Mouse (Mus musculus): ENCODE results near the gene Rhog. TPM values are rescaled to one million over a fixed set of nuclear protein-coding genes. Genes with fewer than 3 reads are reported as not detected.
A peak's percentile ranks its signal among the peaks of the same experiment; 100 is the strongest.

Rhog gene
- total RNA-seq, 1 experiment from 2014 or later, result 34.9 TPM

DNA sequence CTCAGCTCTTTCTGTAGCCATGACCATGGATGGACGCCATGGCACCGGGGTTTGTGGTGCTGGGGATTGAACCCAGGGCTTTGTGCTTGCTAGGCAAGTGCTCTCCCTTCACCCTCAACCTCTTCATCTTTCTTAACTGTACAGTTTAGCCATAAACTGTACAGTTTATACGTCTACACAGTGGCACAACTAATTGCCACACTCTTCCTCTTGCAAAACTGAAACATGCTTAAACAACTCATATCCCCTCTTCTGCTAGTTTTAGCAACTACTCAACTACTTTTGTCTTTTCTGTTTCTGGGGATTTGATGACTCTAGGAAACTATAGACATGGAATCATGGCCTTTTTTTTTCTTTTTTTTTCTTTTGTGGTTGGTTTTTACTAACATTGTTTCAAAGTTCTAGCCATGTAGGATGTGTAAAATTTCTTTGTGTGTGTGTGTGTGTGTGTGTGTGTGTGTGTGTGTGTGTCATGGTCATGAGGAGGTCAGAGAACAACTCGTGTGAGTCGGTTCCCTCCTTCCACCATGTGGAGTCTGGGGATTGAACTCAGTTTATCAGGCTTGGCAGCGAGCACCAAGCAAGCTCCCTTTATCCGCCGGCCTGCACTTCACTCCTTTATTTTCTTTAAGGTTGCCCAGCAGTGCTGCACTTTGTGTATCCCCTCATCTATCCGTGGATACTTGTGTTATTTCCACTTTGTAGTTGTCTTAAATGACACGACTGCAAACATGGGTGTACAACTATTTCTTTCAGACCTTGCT is 4.0 kb upstream of the Rhog start:
- ATAC-seq (replicated peaks in 1 of 2; ENCODE audit: insufficient read depth in 1 of 2, low FRiP score in 2 of 2, low TSS enrichment in 1 of 2, low read depth in 1 of 2, poor library complexity in 2 of 2, severe bottlenecking in 2 of 2), result peak in 1 of 2 experiments; percentile 38; a peak in 1 of 4 replicates

DNA sequence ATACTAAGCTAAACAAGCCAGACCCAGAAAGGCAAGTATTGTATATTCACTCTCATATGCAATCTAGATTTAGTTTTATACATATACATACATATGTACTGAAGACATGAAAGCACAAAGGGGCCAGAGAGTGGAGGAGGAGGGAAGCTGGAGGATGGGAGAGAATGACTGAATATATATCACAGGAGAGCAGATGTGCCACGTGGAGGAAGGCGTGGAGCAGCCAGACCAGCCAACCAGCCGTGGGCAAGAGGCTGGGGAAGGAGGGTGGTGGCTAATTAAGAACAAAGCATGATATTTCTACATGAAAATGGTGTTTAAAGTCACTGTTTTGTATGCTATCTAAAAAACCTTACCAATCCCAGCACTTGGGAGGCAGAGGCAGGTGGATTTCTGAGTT is 2.9 kb upstream of the Rhog start:
- no peak for ATAC-seq (replicated peaks in 1 of 2; ENCODE audit: insufficient read depth in 1 of 2, low FRiP score in 2 of 2, low TSS enrichment in 1 of 2, low read depth in 1 of 2, poor library complexity in 2 of 2, severe bottlenecking in 2 of 2)

DNA sequence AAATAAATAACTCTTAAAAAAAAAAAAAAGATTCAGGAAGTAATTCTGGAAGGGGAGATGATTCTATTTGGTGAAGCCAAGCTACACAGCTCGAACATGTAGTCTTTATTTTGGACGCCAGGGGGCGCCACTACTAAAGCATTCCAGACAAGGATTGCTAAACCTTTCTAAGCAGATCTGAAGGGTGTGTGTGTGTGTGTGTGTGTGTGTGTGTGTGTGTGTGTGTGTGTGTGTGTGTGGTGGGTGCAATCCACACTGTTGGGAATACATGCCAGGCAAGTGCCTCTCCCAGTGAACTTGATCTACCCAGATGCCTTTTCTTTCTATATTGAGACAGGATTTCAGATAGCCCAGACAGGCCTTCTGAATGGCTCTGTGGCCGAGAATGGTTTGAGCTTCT is 2.3 kb upstream of the Rhog start:
- ATAC-seq (replicated peaks in 1 of 2; ENCODE audit: insufficient read depth in 1 of 2, low FRiP score in 2 of 2, low TSS enrichment in 1 of 2, low read depth in 1 of 2, poor library complexity in 2 of 2, severe bottlenecking in 2 of 2), result peak; percentile 68 to 74; a peak in 2 of 4 replicates

DNA sequence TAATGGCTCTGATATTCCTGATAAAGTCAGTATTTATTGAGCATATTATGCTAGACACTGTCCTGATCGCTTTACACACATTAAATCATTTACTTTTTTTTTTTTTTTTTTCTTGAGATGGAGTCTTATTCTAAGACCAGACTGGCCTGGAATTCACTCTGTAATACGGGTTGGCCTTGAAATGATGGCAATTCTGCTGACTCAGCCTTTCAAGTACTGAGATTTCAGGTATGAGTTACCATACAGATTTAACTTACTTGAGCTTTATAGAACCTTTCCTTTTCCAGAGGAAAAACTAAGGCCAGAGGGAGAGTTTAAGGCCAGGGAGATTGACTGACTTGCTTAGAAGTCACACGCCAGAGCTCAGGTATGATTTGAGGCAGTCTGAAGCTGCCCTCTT is 782 bp upstream of the Rhog start:
- no peak for ATAC-seq (replicated peaks in 1 of 2; ENCODE audit: insufficient read depth in 1 of 2, low FRiP score in 2 of 2, low TSS enrichment in 1 of 2, low read depth in 1 of 2, poor library complexity in 2 of 2, severe bottlenecking in 2 of 2)

DNA sequence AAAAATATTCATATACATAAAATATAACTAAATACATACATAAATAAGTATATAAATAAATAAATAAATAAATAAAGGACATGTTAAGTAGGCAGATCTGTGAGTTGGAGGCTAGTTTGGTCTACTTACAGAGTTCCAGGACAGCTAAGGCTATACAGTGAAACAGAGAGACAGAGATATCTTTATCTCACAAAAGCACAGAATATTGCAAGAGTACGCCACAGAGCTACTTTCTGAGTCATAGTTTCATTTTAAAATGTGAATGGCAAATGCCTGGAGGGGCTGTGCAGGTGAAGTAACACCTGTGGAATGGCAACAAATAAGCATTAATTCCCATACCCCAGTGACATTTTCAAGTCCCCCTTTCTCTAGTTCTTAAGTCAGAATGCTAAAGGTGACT is 2.2 kb downstream of the Rhog start:
- no peak for ATAC-seq (replicated peaks in 1 of 2; ENCODE audit: insufficient read depth in 1 of 2, low FRiP score in 2 of 2, low TSS enrichment in 1 of 2, low read depth in 1 of 2, poor library complexity in 2 of 2, severe bottlenecking in 2 of 2)

DNA sequence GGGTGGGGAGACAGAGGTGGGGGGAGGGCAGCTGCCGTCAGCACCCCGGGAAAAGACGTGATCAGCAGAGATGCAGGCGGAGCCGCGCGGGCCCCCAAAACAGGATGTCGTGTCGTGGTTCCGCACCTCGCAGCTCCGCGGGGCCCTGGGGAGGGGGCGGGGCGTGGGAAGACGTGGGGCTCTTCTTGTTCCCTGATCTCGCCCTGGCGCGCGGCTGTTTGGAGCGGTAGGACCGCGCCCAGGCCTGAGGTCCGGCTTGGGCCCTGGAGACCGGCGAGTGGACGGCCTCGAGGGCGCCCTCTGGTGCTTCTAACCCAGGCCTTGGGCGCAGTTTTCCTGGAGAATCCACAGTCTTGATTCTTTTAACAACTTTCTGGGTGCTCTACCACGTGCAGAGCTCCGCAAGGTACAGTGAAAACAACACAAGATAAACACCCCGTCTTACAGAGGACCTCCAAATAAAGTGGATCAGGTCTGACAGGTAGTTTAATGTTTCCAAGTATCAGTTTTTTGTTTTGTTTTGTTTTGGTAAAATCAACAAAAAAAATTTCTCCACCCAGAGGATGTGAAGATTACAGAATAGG is 5.1 kb downstream of the Rhog start:
- ATAC-seq (replicated peaks in 1 of 2; ENCODE audit: insufficient read depth in 1 of 2, low FRiP score in 2 of 2, low TSS enrichment in 1 of 2, low read depth in 1 of 2, poor library complexity in 2 of 2, severe bottlenecking in 2 of 2), result peak; percentile 55 to 60

DNA sequence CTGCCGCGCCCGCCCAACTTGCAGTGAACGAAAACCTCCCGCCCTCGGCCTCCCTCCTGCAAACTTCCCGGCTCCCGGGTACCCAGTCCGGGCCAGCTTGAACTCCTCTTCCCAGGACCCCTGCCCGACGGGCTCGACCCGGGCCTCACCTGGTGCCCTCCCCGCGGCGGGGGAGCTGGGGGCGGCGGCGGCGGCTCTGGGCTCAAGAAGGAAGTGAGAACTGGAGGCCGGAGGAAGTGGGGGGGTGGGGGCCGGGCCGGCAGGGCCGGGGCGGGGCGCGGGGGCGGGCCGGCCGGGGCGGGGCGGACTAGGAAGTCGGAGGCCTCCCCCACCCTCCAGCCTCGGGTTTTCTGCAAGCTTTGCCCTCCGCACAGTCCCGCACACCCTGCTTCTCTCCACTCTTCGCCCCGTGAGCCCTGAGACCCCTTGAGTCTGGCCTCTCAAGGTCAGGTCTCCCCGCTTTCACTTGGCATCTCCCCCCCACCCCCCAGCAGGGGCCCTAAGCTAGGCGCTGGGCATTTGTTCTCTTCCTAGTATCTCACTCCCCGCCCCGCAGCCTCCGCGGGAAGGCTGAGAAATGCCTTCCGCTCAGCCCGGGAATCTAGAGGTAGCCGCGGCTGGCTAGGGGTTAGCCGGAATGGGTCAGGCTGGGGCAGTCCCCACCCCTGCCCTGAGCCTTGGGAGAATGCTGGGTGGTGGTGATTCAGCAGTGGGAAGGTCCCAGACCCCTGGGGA is 5.8 kb downstream of the Rhog start:
- ATAC-seq (replicated peaks in 1 of 2; ENCODE audit: insufficient read depth in 1 of 2, low FRiP score in 2 of 2, low TSS enrichment in 1 of 2, low read depth in 1 of 2, poor library complexity in 2 of 2, severe bottlenecking in 2 of 2), result peak; percentile 34 to 50

DNA sequence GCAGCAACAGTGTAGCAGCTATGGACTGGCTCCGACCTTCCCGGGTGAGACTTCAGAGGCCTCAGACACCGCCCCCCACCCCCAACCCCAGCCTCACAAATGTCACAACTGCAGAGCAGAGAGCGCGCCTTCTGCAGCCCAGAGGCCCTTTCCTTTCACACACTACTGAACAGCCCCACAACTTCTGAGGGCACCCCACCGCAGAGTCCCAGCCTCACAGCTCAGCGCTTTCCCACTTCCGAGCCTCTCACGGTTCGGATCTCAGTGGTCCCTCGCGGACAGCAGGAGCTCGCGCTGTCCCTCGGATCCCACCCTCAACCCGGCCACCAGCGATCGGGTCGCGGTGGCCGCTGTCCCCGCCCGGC is 6.3 kb downstream of the Rhog start:
- 0 out of 4 replicates have a peak, but pooled peaks of 1 of the 2 experiments have one; percentile 10 for ATAC-seq (replicated peaks in 1 of 2; ENCODE audit: insufficient read depth in 1 of 2, low FRiP score in 2 of 2, low TSS enrichment in 1 of 2, low read depth in 1 of 2, poor library complexity in 2 of 2, severe bottlenecking in 2 of 2)

DNA sequence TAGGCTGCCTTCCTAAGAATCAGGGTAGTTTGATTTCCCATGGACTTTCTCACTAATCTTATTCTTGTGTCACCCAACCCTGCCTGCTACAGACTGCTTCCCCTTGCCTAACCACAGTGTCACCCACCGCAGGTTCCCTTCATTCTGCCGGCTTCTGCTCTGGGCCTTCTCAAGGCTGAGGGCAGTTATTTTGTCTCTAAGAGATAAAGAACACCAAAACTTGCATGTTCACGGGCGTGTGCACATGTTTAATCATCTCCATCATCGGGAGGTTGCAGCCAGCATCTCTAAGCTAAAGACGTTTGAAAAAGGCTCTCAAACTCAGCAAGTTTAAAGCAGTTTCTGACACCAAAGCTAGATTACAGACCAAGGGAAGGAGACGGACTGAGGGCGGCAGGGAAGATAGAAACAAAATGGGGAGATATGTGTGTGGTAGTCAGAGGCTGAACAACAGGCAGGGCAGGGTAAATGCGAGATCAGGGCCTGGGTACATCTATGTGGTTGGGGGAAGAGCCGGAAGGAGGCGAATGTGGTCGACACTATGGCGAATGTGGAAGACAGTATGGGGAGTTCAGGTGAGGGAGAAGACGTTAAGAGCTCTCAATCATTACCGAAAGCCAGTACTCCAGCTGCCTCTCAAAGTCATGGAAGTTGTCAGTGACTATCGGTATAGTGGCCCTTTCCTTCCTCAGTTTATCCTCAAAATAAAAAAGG is 7.0 kb downstream of the Rhog start:
- peak; percentile 47 to 49 for ATAC-seq (replicated peaks in 1 of 2; ENCODE audit: insufficient read depth in 1 of 2, low FRiP score in 2 of 2, low TSS enrichment in 1 of 2, low read depth in 1 of 2, poor library complexity in 2 of 2, severe bottlenecking in 2 of 2)

DNA sequence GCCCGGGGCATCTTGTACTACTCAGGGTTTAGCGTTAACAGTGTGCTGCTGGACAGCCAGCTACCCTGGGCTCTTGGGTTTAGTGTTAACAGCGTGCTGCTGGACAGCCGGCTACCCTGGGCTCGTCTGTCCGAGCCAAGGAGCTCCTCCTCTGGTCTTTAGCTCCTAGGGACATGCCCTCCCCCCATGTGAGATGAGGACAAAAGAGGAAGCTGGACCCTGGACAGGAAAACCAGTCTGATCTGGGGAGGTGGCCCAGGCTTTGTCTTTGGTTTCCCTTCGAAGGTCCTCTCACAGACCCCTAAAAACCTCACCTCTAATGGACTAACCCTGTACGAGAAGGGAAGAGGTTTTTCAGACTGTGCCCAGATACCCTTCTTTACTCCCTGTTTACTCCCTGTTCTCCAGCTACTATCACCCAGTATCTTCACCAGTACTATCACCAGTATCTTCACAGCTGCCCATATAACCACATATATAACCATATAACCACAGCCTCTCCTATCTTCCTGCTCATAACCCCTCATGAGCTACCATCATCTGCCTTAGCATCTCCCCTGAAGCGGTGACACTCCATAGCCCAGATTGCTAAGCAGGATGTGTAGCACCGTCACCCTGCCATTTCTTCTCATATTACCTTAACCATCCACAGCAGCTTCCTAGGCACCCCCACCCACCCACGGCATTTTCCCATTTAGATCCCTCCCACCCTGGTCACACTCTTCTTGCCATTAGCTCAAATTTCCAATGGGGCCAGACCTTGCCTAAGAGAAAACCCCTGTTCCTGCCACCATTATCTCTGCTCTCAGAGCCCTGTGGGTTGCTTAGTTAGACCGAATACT is 8.7 kb downstream of the Rhog start:
- no peak for ATAC-seq (replicated peaks in 1 of 2; ENCODE audit: insufficient read depth in 1 of 2, low FRiP score in 2 of 2, low TSS enrichment in 1 of 2, low read depth in 1 of 2, poor library complexity in 2 of 2, severe bottlenecking in 2 of 2)

DNA sequence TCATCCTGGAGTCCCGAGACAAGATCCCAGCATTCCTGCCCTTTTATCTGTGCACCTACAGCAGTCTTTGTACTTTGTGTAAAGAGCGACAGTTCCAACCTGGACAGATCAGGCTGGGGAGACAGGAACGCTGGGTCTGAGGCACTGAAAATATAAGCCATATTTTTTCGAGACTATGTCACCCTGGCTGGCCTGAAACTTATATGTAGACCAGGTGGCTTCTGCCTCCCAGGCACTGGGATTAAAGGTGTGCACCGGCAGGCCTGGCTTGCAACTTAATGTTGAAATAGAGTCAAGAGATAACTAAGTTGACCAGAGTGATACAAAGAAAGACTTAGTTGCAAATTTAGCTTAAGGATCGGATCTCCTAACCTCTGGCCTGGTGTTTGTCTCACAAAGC is 9.6 kb downstream of the Rhog start:
- no peak for ATAC-seq (replicated peaks in 1 of 2; ENCODE audit: insufficient read depth in 1 of 2, low FRiP score in 2 of 2, low TSS enrichment in 1 of 2, low read depth in 1 of 2, poor library complexity in 2 of 2, severe bottlenecking in 2 of 2)

DNA sequence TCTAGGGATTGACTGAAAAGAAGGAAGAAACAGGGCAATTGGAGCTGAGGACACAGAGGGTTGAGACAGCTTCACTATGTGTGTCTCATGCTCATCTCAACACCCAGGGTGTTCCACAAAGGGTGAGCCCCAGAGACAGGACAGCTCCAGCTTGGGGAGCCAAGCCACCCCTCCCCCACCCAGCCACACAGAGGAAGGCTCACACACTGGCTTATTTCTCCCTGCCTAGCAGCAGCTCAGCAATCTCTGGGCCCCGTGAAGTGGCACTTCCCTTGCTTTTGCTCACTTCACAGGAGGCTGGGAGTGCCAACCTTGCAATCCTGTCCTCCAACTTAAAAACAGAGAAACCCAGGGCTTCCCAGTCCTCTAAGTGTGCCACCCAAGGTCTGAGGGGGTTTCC is 10.1 kb downstream of the Rhog start:
- ATAC-seq (replicated peaks in 1 of 2; ENCODE audit: insufficient read depth in 1 of 2, low FRiP score in 2 of 2, low TSS enrichment in 1 of 2, low read depth in 1 of 2, poor library complexity in 2 of 2, severe bottlenecking in 2 of 2), result no peak

DNA sequence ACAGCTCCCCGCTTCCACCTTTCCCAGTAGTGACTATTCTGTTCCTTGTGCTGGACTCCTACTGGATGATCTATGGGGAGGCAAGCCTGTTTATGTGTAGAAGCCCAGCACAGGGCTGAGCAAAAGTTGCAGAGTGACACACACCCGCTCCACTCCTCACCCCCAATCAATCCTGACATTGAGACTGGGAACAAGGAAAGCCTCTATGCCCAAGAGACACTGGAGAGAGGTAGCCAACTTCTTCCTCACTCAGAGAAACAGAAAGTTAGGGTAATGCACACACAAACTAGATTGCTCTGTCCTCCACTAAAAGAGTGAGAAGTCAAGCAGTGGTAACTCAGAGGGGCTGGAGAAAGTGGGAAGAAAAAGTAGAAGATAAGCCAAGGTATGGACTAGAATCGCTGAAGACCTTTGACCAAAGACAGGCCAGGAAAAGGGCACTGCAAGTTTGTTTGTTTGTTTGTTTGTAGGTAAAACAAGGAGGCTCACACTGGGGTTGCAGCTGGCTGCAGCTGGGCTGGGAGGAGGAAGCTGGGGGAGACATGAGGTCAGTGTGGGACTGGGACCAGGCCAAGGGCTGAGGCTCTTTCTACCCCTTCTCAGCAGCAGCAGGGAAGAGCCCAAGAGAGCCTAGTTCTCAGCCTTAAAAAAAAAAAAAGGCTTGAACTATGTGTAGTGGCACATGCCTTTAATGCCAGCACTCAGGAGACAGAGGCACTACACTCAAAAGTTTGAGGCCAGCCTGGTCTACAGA is 10.9 kb downstream of the Rhog start:
- no peak for ATAC-seq (replicated peaks in 1 of 2; ENCODE audit: insufficient read depth in 1 of 2, low FRiP score in 2 of 2, low TSS enrichment in 1 of 2, low read depth in 1 of 2, poor library complexity in 2 of 2, severe bottlenecking in 2 of 2)

DNA sequence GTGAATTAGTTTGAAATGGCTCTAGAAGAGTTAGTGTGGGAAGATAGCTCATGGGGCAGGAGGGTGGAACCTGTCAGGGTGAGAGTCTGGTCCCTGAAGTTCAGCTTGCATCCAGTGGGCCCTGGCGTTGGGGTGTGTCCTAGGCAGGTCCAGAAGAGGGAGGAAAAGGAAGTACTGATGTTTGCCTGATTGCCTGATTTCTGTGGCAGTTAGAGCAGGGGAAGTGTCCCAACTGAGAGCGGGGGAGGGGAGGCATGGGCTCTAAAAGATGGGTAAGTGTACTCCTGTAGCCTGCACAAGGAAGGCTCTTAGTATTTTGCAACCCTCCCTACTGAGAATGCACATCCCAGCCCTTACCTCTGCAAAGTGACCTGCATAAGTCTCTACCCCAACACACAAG is 12.0 kb downstream of the Rhog start:
- peak; percentile 41 to 55; a peak in 3 of 4 replicates for ATAC-seq (replicated peaks in 1 of 2; ENCODE audit: insufficient read depth in 1 of 2, low FRiP score in 2 of 2, low TSS enrichment in 1 of 2, low read depth in 1 of 2, poor library complexity in 2 of 2, severe bottlenecking in 2 of 2)

DNA sequence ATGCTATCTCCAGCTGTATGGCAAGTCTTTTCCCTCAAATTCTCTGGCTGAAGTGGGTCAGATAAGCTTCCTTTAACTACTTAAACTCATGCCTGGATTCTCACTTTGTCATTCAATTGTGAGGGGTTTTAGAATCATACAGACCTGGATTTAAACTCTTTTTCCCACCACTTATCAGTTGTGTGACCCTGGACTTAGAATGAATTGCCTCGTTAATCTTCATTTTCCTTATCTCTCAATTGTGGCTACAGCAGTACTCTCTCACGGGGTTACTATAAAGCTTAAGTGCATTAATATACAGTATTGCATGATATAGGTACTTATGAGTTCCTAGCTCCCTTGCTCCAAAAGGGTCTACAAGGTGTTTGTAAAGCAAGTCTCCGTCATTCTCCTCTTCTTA is 12.9 kb downstream of the Rhog start:
- ATAC-seq (replicated peaks in 1 of 2; ENCODE audit: insufficient read depth in 1 of 2, low FRiP score in 2 of 2, low TSS enrichment in 1 of 2, low read depth in 1 of 2, poor library complexity in 2 of 2, severe bottlenecking in 2 of 2), result no peak

DNA sequence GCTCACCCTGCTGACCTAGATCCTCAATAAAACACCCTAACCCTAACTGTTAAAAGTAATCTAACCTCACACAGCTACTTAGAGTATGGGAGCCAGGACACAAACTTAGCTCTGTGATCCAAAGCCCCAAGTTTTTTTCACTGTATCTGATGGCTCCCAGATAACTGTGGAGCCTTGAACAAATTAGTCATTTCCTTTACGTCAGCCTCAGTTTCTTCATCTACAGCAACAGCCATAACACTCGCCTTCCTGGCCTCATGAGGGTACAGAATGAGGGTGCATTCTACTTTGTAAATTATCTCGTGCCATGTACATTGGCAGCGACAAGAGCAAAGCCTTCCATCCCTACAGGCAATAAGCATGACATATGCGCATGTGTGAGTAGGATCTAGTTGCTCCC is 13.5 kb downstream of the Rhog start:
- ATAC-seq (replicated peaks in 1 of 2; ENCODE audit: insufficient read depth in 1 of 2, low FRiP score in 2 of 2, low TSS enrichment in 1 of 2, low read depth in 1 of 2, poor library complexity in 2 of 2, severe bottlenecking in 2 of 2), result no peak

Measured in hematopoietic stem cell, adult 5-6 weeks (primary cell).